In genomic region chr6:8957529-8957887, GRCm38 (mm10) we compare ENCODE assay signal across 9 mouse cellular contexts. TPM values are rescaled to one million over a fixed set of nuclear protein-coding genes. Genes with fewer than 3 reads are reported as not detected.
DNase-seq lines count a peak whose midpoint lies in the region; ATAC-seq lines count a peak whose summit lies in the region.
"Had no signal": no experiment of that assay in that cellular context is flagged by ENCODE, and none has a peak within 500 bp of the region (broad histone marks: within the 10 kb centered on the region; RNA-seq: fewer than 3 reads in every experiment).

No protein-coding gene starts in this region.

- H3K9me3 ChIP-seq in hindbrain, embryonic 16.5 days (ENCODE audit: control insufficient read depth, low read length): no peaks in the 10 kb centered on the region

- H3K27me3 ChIP-seq in hindbrain, embryonic 16.5 days (replicated peaks; ENCODE audit: control insufficient read depth, insufficient read depth, low read length): peaks cover 3% of the 10 kb centered on the region

- DNase-seq in adrenal gland, adult (ENCODE audit: inconsistent age in 2 of 2, low spot score in 1 of 2): peak; percentile 52 to 84
- DNase-seq in adrenal gland, postnatal 4 days (ENCODE audit: low spot score in 2 of 2): no peak
- peak; percentile 16 for DNase-seq in urinary bladder, postnatal 14 days (ENCODE audit: low spot score)
- DNase-seq in urinary bladder, adult 18-20 months (ENCODE audit: low spot score in 2 of 2): no peak
- no peak for DNase-seq in frontal cortex, postnatal 36 days (ENCODE audit: low spot score in 2 of 2)
- DNase-seq in spleen, postnatal 14 days (ENCODE audit: low spot score in 2 of 2): no peak

- 5% methylated on average over 15 of the region's 15 CpGs for WGBS in hindbrain, embryonic 16.5 days

- peak overlapping the region; percentile 42 for H3K4me3 ChIP-seq in hindbrain, embryonic 16.5 days (ENCODE audit: low read length)
- H3K4me3 ChIP-seq: erythroblast, embryonic 14.5 days had no signal

- no peaks in the 10 kb centered on the region for H3K36me3 ChIP-seq in hindbrain, embryonic 16.5 days (ENCODE audit: control insufficient read depth, insufficient read depth, low read length)

- peaks cover 15% of the 10 kb centered on the region for H3K4me1 ChIP-seq in hindbrain, embryonic 16.5 days (ENCODE audit: control insufficient read depth, insufficient read depth, low read depth, low read length)

- peak overlapping the region; percentile 70 for H3K4me2 ChIP-seq in hindbrain, embryonic 16.5 days (ENCODE audit: low read length)

- peak overlapping the region; percentile 61 for H3K27ac ChIP-seq in hindbrain, embryonic 16.5 days (ENCODE audit: low read depth, low read length)

- H3K9ac ChIP-seq in hindbrain, embryonic 16.5 days (ENCODE audit: low read depth, low read length): 0 out of 2 replicates have a peak overlapping the region, but pooled peaks have one; percentile 0

- ATAC-seq in hindbrain, embryonic 16.5 days: no peak
- ATAC-seq in megakaryocyte progenitor cell, adult 5-6 weeks (replicated peaks; ENCODE audit: poor library complexity): peak; percentile 97

RNA-seq across cellular contexts. Expression of gene Nxph1, which starts 9.3 kb away (rescaled TPM):
- total RNA-seq in adrenal gland, postnatal 4 days (2021): 1 to 10 TPM; 3.6 to 4.4 TPM
- polyA plus RNA-seq in hindbrain, embryonic 16.5 days (2015; fragmentation: Nextera tagmentation; extraction: Ambion mirVana): 90.3 and 101 TPM in 2 replicates
- total RNA-seq in megakaryocyte progenitor cell, adult 5-6 weeks (2015): not detected in 2 replicates
- total RNA-seq in megakaryocyte progenitor cell, adult 5-6 weeks (2017): 0.24 TPM in 1 of 2 replicates, not detected in the other
- polyA plus RNA-seq: erythroblast, embryonic 14.5 days had no signal

Comparison
In these comparisons a context has a peak if more than half of its experiments do, and no peak if none do; other contexts are left out.
1. DNase-seq: peak in adrenal gland, adult (2 of 2) and urinary bladder, postnatal 14 days (single experiment); none in adrenal gland, postnatal 4 days (0 of 2), urinary bladder, adult 18-20 months (0 of 2), frontal cortex, postnatal 36 days (0 of 2) and spleen, postnatal 14 days (0 of 2).